Mouse (Mus musculus) kidney, embryonic 16.5 days (tissue): ENCODE measurements around the gene Agfg1. TPM values are rescaled to one million over a fixed set of nuclear protein-coding genes. Genes with fewer than 3 reads are reported as not detected.

ENCODE experiments used
- ATAC-seq: fragments of 200-750 bp; cut with Nextera tagmentation; 2 replicates; pipeline ENCODE4 v1.8.0; 2017; ENCODE audit warnings: moderate TSS enrichment; ENCODE audit not compliant: low FRiP score, low TSS enrichment
- H3K27ac ChIP-seq: fragments of 300-500 bp; sonication (generic); 2 replicates; pipeline ENCODE4 v1.5.1; 2014; ENCODE audit warnings: low read length
- H3K27me3 ChIP-seq: fragments of 300-500 bp; sonication (generic); 2 replicates; pipeline ENCODE4 v1.6.1; 2014; ENCODE audit warnings: low read length, control low read depth, mixed read lengths; ENCODE audit not compliant: insufficient read depth
- H3K36me3 ChIP-seq: fragments of 300-500 bp; sonication (generic); 2 replicates; pipeline ENCODE4 v1.6.1; 2014; ENCODE audit warnings: low read length, control low read depth, mixed read lengths; ENCODE audit not compliant: insufficient read depth
- H3K4me1 ChIP-seq: fragments of 300-500 bp; sonication (generic); 2 replicates; pipeline ENCODE4 v1.6.1; 2014; ENCODE audit warnings: low read length, control low read depth, mixed read lengths; ENCODE audit not compliant: insufficient read depth
- H3K4me2 ChIP-seq: fragments of 300-500 bp; sonication (generic); replicated peaks from 2 replicates; pipeline ENCODE4 v1.6.1; 2014; ENCODE audit warnings: low read depth, low read length
- H3K4me3 ChIP-seq: fragments of 300-500 bp; sonication (generic); 2 replicates; pipeline ENCODE4 v1.5.1; 2014; ENCODE audit warnings: mild to moderate bottlenecking, low read length
- H3K9ac ChIP-seq: fragments of 300-500 bp; sonication (generic); replicated peaks from 2 replicates; pipeline ENCODE4 v1.6.1; 2014; ENCODE audit warnings: low read length
- H3K9me3 ChIP-seq: fragments of 300-500 bp; sonication (generic); 2 replicates; pipeline ENCODE4 v1.6.1; 2016; ENCODE audit warnings: low read length, control low read depth
- WGBS: fragments of 180-500 bp; shearing (Covaris S2); extraction: QIAGEN DNeasy Blood & Tissue Kit; methylation state at CpG from one replicate; pipeline ENCODE4 v1.1.7; 2014; 5-methylcytosine and 5-hydroxymethylcytosine counted together
- polyA plus RNA-seq: library from polyadenylated mRNA; unstranded; fragments of >200 nt; fragmentation: Nextera tagmentation; extraction: Ambion mirVana; gene quantifications from 2 replicates; pipeline ENCODE4 v1.2.1, GENCODE M21; 2015

Gene Agfg1
- polyA plus RNA-seq, 1 experiment from 2014 or later, result 28.0 TPM

GRCm38 (mm10) chr1:82801105-82801783 is 38.0 kb upstream of the Agfg1 start:
- Histone ChIP-seq H3K4me1 (0 out of 2 replicates have a peak, but pooled peaks cover 1% of the 10 kb centered on the region), H3K9me3 (peaks cover 3% of the 10 kb centered on the region), H3K4me3 (no peak overlapping the region), H3K9ac (no peak overlapping the region), H3K36me3 (no peaks in the 10 kb centered on the region), H3K27me3 (no peaks in the 10 kb centered on the region), H3K27ac (no peak overlapping the region), H3K4me2 (no peak overlapping the region)
- no peak for ATAC-seq
- 82% methylated on average over 12 of the region's 12 CpGs for WGBS

GRCm38 (mm10) chr1:82803608-82804007 is 35.7 kb upstream of the Agfg1 start:
- 74% methylated on average over 7 of the region's 7 CpGs for WGBS

GRCm38 (mm10) chr1:82804059-82804458 is 35.2 kb upstream of the Agfg1 start:
- 96% methylated on average over 1 of the region's 1 CpGs for WGBS
- H3K4me3 ChIP-seq, result no peak overlapping the region
- H3K9me3 ChIP-seq, result peaks cover 3% of the 10 kb centered on the region
- 0 out of 2 replicates have a peak, but pooled peaks cover 4% of the 10 kb centered on the region for H3K4me1 ChIP-seq
- H3K9ac ChIP-seq, result no peak overlapping the region
- no peaks in the 10 kb centered on the region for H3K27me3 ChIP-seq
- ATAC-seq, result no peak
- H3K36me3 ChIP-seq, result no peaks in the 10 kb centered on the region
- H3K27ac ChIP-seq, result no peak overlapping the region
- H3K4me2 ChIP-seq, result no peak overlapping the region

More at GRCm38 (mm10) chr1:82803608-82804007, 35.7 kb upstream of the Agfg1 start:
- Histone ChIP-seq H3K27ac (no peak overlapping the region), H3K4me3 (no peak overlapping the region), H3K4me1 (0 out of 2 replicates have a peak, but pooled peaks cover 4% of the 10 kb centered on the region), H3K9me3 (peaks cover 3% of the 10 kb centered on the region), H3K36me3 (no peaks in the 10 kb centered on the region), H3K9ac (no peak overlapping the region), H3K4me2 (no peak overlapping the region), H3K27me3 (no peaks in the 10 kb centered on the region)
- ATAC-seq, result no peak

- WGBS, result 59% methylated on average over 8 of the region's 8 CpGs
- Histone ChIP-seq H3K4me2 (no peak overlapping the region), H3K27ac (0 out of 2 replicates have a peak overlapping the region, but pooled peaks have one; percentile 31), H3K4me3 (no peak overlapping the region), H3K4me1 (0 out of 2 replicates have a peak, but pooled peaks cover 4% of the 10 kb centered on the region), H3K36me3 (no peaks in the 10 kb centered on the region), H3K9ac (no peak overlapping the region), H3K27me3 (no peaks in the 10 kb centered on the region), H3K9me3 (peaks cover 3% of the 10 kb centered on the region)
- ATAC-seq, result peak; percentile 47; the same call in 1 of the 2 replicates
Observed at GRCm38 (mm10) chr1:82806391-82806790, 32.9 kb upstream of the Agfg1 start.

GRCm38 (mm10) chr1:82807206-82807605 is 32.1 kb upstream of the Agfg1 start:
- ATAC-seq, result no peak
- H3K27ac ChIP-seq, result 0 out of 2 replicates have a peak overlapping the region, but pooled peaks have one; percentile 31
- no peak overlapping the region for H3K9ac ChIP-seq
- no peaks in the 10 kb centered on the region for H3K27me3 ChIP-seq
- no peak overlapping the region for H3K4me2 ChIP-seq
- H3K4me1 ChIP-seq, result 0 out of 2 replicates have a peak, but pooled peaks cover 4% of the 10 kb centered on the region
- no peak overlapping the region for H3K4me3 ChIP-seq
- peaks cover 3% of the 10 kb centered on the region for H3K9me3 ChIP-seq
- no peaks in the 10 kb centered on the region for H3K36me3 ChIP-seq
- WGBS, result 78% methylated on average over 7 of the region's 7 CpGs

GRCm38 (mm10) chr1:82808564-82808963 is 30.7 kb upstream of the Agfg1 start:
- Histone ChIP-seq H3K9ac (no peak overlapping the region), H3K27me3 (no peaks in the 10 kb centered on the region), H3K27ac (peak overlapping the region; percentile 54; the same call in 1 of the 2 replicates), H3K4me2 (no peak overlapping the region), H3K4me3 (no peak overlapping the region), H3K4me1 (0 out of 2 replicates have a peak, but pooled peaks cover 4% of the 10 kb centered on the region), H3K36me3 (no peaks in the 10 kb centered on the region), H3K9me3 (peaks cover 3% of the 10 kb centered on the region)
- ATAC-seq, result no peak
- 40% methylated on average over 3 of the region's 3 CpGs for WGBS

- H3K9ac ChIP-seq, result no peak overlapping the region
- WGBS, result 52% methylated on average over 1 of the region's 1 CpGs
- peak; percentile 60 for ATAC-seq
Observed at GRCm38 (mm10) chr1:82811766-82812165, 27.5 kb upstream of the Agfg1 start.

GRCm38 (mm10) chr1:82815941-82816716 is 23.2 kb upstream of the Agfg1 start:
- no peak overlapping the region for H3K27ac ChIP-seq

More at GRCm38 (mm10) chr1:82811766-82812165, 27.5 kb upstream of the Agfg1 start:
- H3K9me3 ChIP-seq, result no peaks in the 10 kb centered on the region
- H3K4me3 ChIP-seq, result no peak overlapping the region
- no peak overlapping the region for H3K27ac ChIP-seq
- H3K4me1 ChIP-seq, result 0 out of 2 replicates have a peak, but pooled peaks cover 4% of the 10 kb centered on the region
- H3K27me3 ChIP-seq, result no peaks in the 10 kb centered on the region
- no peaks in the 10 kb centered on the region for H3K36me3 ChIP-seq
- H3K4me2 ChIP-seq, result no peak overlapping the region

GRCm38 (mm10) chr1:82819366-82819765 is 19.9 kb upstream of the Agfg1 start:
- WGBS, result 48% methylated on average over 10 of the region's 10 CpGs

More at GRCm38 (mm10) chr1:82815941-82816716, 23.2 kb upstream of the Agfg1 start:
- Histone ChIP-seq H3K4me3 (no peak overlapping the region), H3K27me3 (no peaks in the 10 kb centered on the region), H3K4me2 (no peak overlapping the region), H3K9me3 (no peaks in the 10 kb centered on the region), H3K36me3 (no peaks in the 10 kb centered on the region), H3K4me1 (peaks cover 5% of the 10 kb centered on the region; the same call in 1 of the 2 replicates), H3K9ac (no peak overlapping the region)
- WGBS, result 52% methylated on average over 17 of the region's 17 CpGs
- ATAC-seq, result peak; percentile 44; the same call in 1 of the 2 replicates

More at GRCm38 (mm10) chr1:82819366-82819765, 19.9 kb upstream of the Agfg1 start:
- Histone ChIP-seq H3K4me1 (peaks cover 5% of the 10 kb centered on the region; the same call in 1 of the 2 replicates), H3K27ac (no peak overlapping the region), H3K36me3 (no peaks in the 10 kb centered on the region), H3K4me2 (no peak overlapping the region), H3K27me3 (no peaks in the 10 kb centered on the region), H3K9me3 (no peaks in the 10 kb centered on the region), H3K9ac (no peak overlapping the region), H3K4me3 (no peak overlapping the region)
- no peak for ATAC-seq
